Mouse (Mus musculus) layer of hippocampus, adult 11-12 months (tissue): Measurements from ENCODE around the gene Tbx2.

Experiments used
- DNase-seq: peaks from one replicate; pipeline ENCODE4 v3.0.0; 2022; ENCODE audit warnings: low spot score

The Tbx2 gene

GRCm38 (mm10) chr11:85825823-85826222 lies 6.5 kb upstream of the Tbx2 start:
- no peak for DNase-seq

- no peak for DNase-seq
These were observed 5.0 kb upstream of the Tbx2 start for GRCm38 (mm10) chr11:85827342-85827741.

GRCm38 (mm10) chr11:85828691-85829519 lies 3.4 kb upstream of the Tbx2 start:
- no peak for DNase-seq

GRCm38 (mm10) chr11:85829520-85830440 lies 2.6 kb upstream of the Tbx2 start:
- no peak for DNase-seq

- no peak for DNase-seq
These were observed 1.4 kb upstream of the Tbx2 start for GRCm38 (mm10) chr11:85830901-85831341.

- no peak for DNase-seq
These were observed 608 bp upstream of the Tbx2 start for GRCm38 (mm10) chr11:85831656-85832230.

- DNase-seq = no peak
These were observed 750 bp downstream of the Tbx2 start for GRCm38 (mm10) chr11:85833081-85833521.

- no peak for DNase-seq
These were observed 1.5 kb downstream of the Tbx2 start for GRCm38 (mm10) chr11:85833761-85834385.

- no peak for DNase-seq
These were observed 2.1 kb downstream of the Tbx2 start for GRCm38 (mm10) chr11:85834386-85834931.

- no peak for DNase-seq
These were observed 2.8 kb downstream of the Tbx2 start for GRCm38 (mm10) chr11:85835001-85835752.

GRCm38 (mm10) chr11:85835753-85836522 lies 3.6 kb downstream of the Tbx2 start:
- DNase-seq = no peak

GRCm38 (mm10) chr11:85836523-85837290 lies 4.4 kb downstream of the Tbx2 start:
- no peak for DNase-seq

- DNase-seq = no peak
These were observed 4.9 kb downstream of the Tbx2 start for GRCm38 (mm10) chr11:85837291-85837647.

- DNase-seq = no peak
These were observed 5.5 kb downstream of the Tbx2 start for GRCm38 (mm10) chr11:85837648-85838423.

- no peak for DNase-seq
These were observed 6.3 kb downstream of the Tbx2 start for GRCm38 (mm10) chr11:85838424-85839257.

GRCm38 (mm10) chr11:85839258-85840030 lies 7.1 kb downstream of the Tbx2 start:
- no peak for DNase-seq
